Mouse (Mus musculus) heart, postnatal 0 days (tissue): Measurements from ENCODE around the gene Lpar3.

ENCODE experiments used
- CTCF ChIP-seq: IDR thresholded peaks from 2 replicates; pipeline ENCODE4 v1.5.1; 2016; ENCODE audit warnings: antibody characterized with exemption, control low read depth, low read depth
- EP300 ChIP-seq: IDR thresholded peaks from 2 replicates; pipeline ENCODE4 v1.6.1; 2016; ENCODE audit warnings: antibody characterized with exemption, low read depth

DNA sequence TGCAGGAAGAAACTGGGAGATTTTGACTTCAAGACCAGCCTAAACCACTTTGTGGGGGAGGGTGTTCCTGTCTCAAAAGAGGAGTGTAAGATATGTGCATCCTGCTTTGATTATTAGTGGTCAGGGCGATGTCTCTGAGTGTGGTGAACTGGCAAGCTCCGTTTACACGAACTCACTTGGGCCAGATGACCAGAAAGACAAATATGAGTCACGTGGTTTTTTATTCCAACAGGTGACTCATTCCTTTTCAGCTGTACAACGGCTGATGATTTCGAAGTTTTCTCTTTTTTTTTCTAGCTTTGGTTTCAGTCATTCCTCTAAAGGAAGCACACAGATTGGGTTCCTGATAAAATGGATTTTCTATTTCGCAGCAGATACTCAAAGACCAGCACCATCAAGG is 43.5 kb upstream of the Lpar3 start:
- TF ChIP-seq CTCF = no peak
- no peak for TF ChIP-seq EP300
